Mouse (Mus musculus): ENCODE data around the gene Wdr61. TPM values are rescaled to one million over a fixed set of nuclear protein-coding genes. Genes with fewer than 3 reads are reported as not detected.

Wdr61 gene
- total RNA-seq, 1 experiment, result 88.6 TPM

DNA sequence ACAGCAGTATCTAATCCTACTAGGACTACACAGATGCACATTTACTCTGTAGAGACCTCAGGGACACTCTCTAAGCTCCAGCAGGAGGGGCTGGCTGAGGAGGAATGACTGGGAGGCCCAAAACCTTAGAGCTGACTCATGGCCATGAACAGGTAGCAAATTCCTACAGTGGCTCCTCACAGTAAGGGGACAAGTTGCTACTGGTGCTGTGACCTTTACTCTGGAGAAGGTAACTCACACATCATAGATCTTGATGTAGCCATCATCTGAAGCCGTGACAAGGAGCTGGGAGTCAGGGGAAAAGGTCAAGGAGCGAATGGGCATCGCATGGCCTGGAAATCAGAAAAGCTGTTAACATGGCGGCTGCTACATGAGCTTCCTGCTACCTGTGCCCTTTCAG lies 11.7 kb downstream of the Wdr61 start:
- peaks cover 45% of the 10 kb centered on the region for H3K36me3 ChIP-seq (ENCODE audit: control insufficient read depth, insufficient read depth, low read length, poor library complexity, severe bottlenecking)
- no peak for TF ChIP-seq ZC3H11A (IDR thresholded peaks at IDR 0.05; ENCODE audit: borderline replicate concordance, low read depth, low read length)
- TF ChIP-seq HCFC1 (IDR thresholded peaks at IDR 0.05; ENCODE audit: borderline replicate concordance, insufficient read depth, low read length), result no peak
- TF ChIP-seq CHD2 (IDR thresholded peaks at IDR 0.05; ENCODE audit: low read depth, low read length), result no peak
- TF ChIP-seq MAFK (IDR thresholded peaks at IDR 0.05; ENCODE audit: insufficient read depth, low read depth, low read length), result no peak
- TF ChIP-seq ZNF384 (IDR thresholded peaks at IDR 0.05; ENCODE audit: low read depth, low read length), result no peak
- no peaks in the 10 kb centered on the region for H3K4me1 ChIP-seq (ENCODE audit: control insufficient read depth in 2 of 2, insufficient read depth in 2 of 2, low read length in 2 of 2, poor library complexity in 1 of 2)
- no peak for DNase-seq (ENCODE audit: low read depth, low spot score)
- H3K4me3 ChIP-seq (ENCODE audit: insufficient read depth in 1 of 2, low read depth in 1 of 2, low read length in 2 of 2, poor library complexity in 1 of 2, severe bottlenecking in 1 of 2), result no peak overlapping the region
- H3K27ac ChIP-seq (ENCODE audit: insufficient read depth, low read depth, low read length, poor library complexity, severe bottlenecking), result no peak overlapping the region
- no peak overlapping the region for H3K9ac ChIP-seq (ENCODE audit: insufficient read depth, low read depth, low read length, poor library complexity, severe bottlenecking)
- in situ Hi-C loops (cut with MboI; ENCODE audit: low sequenced_read_pairs in 2 of 2, unreplicated experiment in 2 of 2), result no loop called here
- H3K9me3 ChIP-seq (ENCODE audit: control insufficient read depth, insufficient read depth, low read depth, low read length), result no peaks in the 10 kb centered on the region

DNA sequence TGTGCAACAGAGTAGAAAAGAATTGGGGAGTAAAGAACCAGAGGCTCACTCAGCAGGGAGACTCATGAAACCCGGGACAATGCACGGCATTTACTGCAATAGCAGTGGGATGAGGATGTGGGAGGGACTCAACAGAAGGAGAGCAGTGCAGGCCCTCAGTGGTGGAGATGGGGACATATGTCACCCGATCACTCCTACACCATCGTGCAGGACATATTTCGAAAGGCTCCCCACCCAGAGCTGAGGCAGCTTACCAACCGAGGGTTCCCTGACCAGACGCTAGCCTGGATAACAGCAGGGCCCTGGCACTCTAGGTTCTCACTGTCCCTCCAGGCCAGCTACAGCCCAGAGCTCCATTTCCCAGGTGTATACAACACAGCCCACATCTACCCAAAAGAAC lies 12.2 kb downstream of the Wdr61 start:
- Histone ChIP-seq H3K27ac (ENCODE audit: insufficient read depth, low read depth, low read length, poor library complexity, severe bottlenecking) (no peak overlapping the region), H3K36me3 (ENCODE audit: control insufficient read depth, insufficient read depth, low read length, poor library complexity, severe bottlenecking) (peaks cover 43% of the 10 kb centered on the region)
- TF ChIP-seq MAFK (IDR thresholded peaks at IDR 0.05; ENCODE audit: insufficient read depth, low read depth, low read length) (no peak), HCFC1 (IDR thresholded peaks at IDR 0.05; ENCODE audit: borderline replicate concordance, insufficient read depth, low read length) (no peak), CHD2 (IDR thresholded peaks at IDR 0.05; ENCODE audit: low read depth, low read length) (no peak), ZNF384 (IDR thresholded peaks at IDR 0.05; ENCODE audit: low read depth, low read length) (no peak), ZC3H11A (IDR thresholded peaks at IDR 0.05; ENCODE audit: borderline replicate concordance, low read depth, low read length) (no peak)

DNA sequence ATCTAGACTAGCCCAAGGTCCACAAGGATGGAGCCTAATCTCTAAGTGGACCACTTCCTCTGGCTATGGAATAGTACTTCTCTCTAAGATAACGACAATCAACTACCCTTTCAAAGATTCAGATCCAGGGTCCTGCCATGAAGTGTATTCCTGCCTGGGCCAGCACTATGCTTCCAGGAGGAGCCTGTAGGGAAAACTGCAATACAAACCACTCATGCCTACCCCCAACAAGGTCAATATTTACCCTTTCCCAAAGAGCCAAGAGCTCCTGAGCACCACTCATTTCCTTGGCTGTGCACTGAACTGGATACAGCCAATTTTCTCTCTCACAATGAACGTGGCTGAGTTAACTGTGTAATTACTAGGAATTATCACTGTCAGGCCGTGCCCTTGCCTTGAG lies 16.8 kb downstream of the Wdr61 start:
- H3K27ac ChIP-seq (ENCODE audit: insufficient read depth, low read depth, low read length, poor library complexity, severe bottlenecking), result no peak overlapping the region
- H3K36me3 ChIP-seq (ENCODE audit: control insufficient read depth, insufficient read depth, low read length, poor library complexity, severe bottlenecking), result peaks cover 32% of the 10 kb centered on the region
- no peak for DNase-seq (ENCODE audit: low read depth, low spot score)
- H3K9ac ChIP-seq (ENCODE audit: insufficient read depth, low read depth, low read length, poor library complexity, severe bottlenecking), result no peak overlapping the region
- H3K4me1 ChIP-seq (ENCODE audit: control insufficient read depth in 2 of 2, insufficient read depth in 2 of 2, low read length in 2 of 2, poor library complexity in 1 of 2), result no peaks in the 10 kb centered on the region
- TF ChIP-seq ZC3H11A (IDR thresholded peaks at IDR 0.05; ENCODE audit: borderline replicate concordance, low read depth, low read length), result no peak
- H3K4me3 ChIP-seq (ENCODE audit: insufficient read depth in 1 of 2, low read depth in 1 of 2, low read length in 2 of 2, poor library complexity in 1 of 2, severe bottlenecking in 1 of 2), result no peak overlapping the region
- in situ Hi-C loops (cut with MboI; ENCODE audit: low sequenced_read_pairs in 2 of 2, unreplicated experiment in 2 of 2), result no loop called here
- no peaks in the 10 kb centered on the region for H3K9me3 ChIP-seq (ENCODE audit: control insufficient read depth, insufficient read depth, low read depth, low read length)

More for the DNA sequence above, 12.2 kb downstream of the Wdr61 start:
- Histone ChIP-seq H3K9ac (ENCODE audit: insufficient read depth, low read depth, low read length, poor library complexity, severe bottlenecking) (no peak overlapping the region), H3K9me3 (ENCODE audit: control insufficient read depth, insufficient read depth, low read depth, low read length) (no peaks in the 10 kb centered on the region), H3K4me1 (ENCODE audit: control insufficient read depth in 2 of 2, insufficient read depth in 2 of 2, low read length in 2 of 2, poor library complexity in 1 of 2) (no peaks in the 10 kb centered on the region), H3K4me3 (ENCODE audit: insufficient read depth in 1 of 2, low read depth in 1 of 2, low read length in 2 of 2, poor library complexity in 1 of 2, severe bottlenecking in 1 of 2) (no peak overlapping the region)
- in situ Hi-C loops (cut with MboI; ENCODE audit: low sequenced_read_pairs in 2 of 2, unreplicated experiment in 2 of 2), result no loop called here
- no peak for DNase-seq (ENCODE audit: low read depth, low spot score)

DNA sequence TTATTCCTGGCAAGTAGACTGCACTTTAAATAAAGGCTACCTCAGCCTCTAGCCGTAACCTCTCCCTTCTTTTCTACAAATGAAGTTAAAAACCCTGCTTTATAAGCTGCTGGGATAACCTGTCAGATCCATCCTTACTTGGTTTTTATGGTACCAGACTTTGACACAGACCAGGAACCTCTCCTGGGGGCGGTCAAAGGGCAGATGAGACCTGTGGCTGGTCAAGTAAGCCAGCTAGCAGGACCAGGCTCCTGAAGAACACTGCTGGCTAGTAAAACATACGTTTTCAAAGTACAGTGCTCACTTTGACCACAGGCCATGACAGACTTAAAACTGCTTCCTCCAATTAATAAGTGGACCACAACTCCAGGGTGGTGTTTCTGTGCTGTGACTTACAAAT lies 18.5 kb downstream of the Wdr61 start:
- no peak overlapping the region for H3K9ac ChIP-seq (ENCODE audit: insufficient read depth, low read depth, low read length, poor library complexity, severe bottlenecking)
- DNase-seq (ENCODE audit: low read depth, low spot score), result no peak
- in situ Hi-C loops (cut with MboI; ENCODE audit: low sequenced_read_pairs in 2 of 2, unreplicated experiment in 2 of 2), result no loop called here
- peaks cover 22% of the 10 kb centered on the region for H3K36me3 ChIP-seq (ENCODE audit: control insufficient read depth, insufficient read depth, low read length, poor library complexity, severe bottlenecking)
- no peaks in the 10 kb centered on the region for H3K9me3 ChIP-seq (ENCODE audit: control insufficient read depth, insufficient read depth, low read depth, low read length)
- TF ChIP-seq HCFC1 (IDR thresholded peaks at IDR 0.05; ENCODE audit: borderline replicate concordance, insufficient read depth, low read length) (no peak), CHD2 (IDR thresholded peaks at IDR 0.05; ENCODE audit: low read depth, low read length) (no peak), MAFK (IDR thresholded peaks at IDR 0.05; ENCODE audit: insufficient read depth, low read depth, low read length) (no peak), ZNF384 (IDR thresholded peaks at IDR 0.05; ENCODE audit: low read depth, low read length) (no peak)
- no peaks in the 10 kb centered on the region for H3K4me1 ChIP-seq (ENCODE audit: control insufficient read depth in 2 of 2, insufficient read depth in 2 of 2, low read length in 2 of 2, poor library complexity in 1 of 2)
- H3K27ac ChIP-seq (ENCODE audit: insufficient read depth, low read depth, low read length, poor library complexity, severe bottlenecking), result no peak overlapping the region
- H3K4me3 ChIP-seq (ENCODE audit: insufficient read depth in 1 of 2, low read depth in 1 of 2, low read length in 2 of 2, poor library complexity in 1 of 2, severe bottlenecking in 1 of 2), result no peak overlapping the region

DNA sequence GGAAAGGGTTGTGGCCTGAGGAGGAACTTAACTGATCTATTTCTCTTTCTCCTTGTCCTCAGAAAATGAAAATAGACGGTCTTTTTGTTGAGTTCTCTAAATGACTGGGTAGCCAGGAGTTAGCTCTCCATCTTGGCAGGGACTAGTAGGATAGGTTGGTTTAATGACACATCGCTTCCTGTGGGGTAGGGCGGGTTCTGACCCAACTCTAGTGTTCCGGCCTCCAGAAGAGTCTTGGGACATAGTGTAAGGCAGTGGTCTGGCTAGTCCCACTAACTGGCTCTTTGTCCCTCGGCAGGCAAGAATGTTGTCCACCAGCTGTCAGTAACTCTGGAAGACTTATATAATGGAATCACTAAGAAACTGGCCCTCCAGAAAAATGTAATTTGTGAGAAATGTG lies 26.2 kb downstream of the Wdr61 start:
- no peak overlapping the region for H3K9ac ChIP-seq (ENCODE audit: insufficient read depth, low read depth, low read length, poor library complexity, severe bottlenecking)
- H3K4me3 ChIP-seq (ENCODE audit: insufficient read depth in 1 of 2, low read depth in 1 of 2, low read length in 2 of 2, poor library complexity in 1 of 2, severe bottlenecking in 1 of 2), result no peak overlapping the region
- no peak overlapping the region for H3K27ac ChIP-seq (ENCODE audit: insufficient read depth, low read depth, low read length, poor library complexity, severe bottlenecking)
- H3K4me1 ChIP-seq (ENCODE audit: control insufficient read depth in 2 of 2, insufficient read depth in 2 of 2, low read length in 2 of 2, poor library complexity in 1 of 2), result no peaks in the 10 kb centered on the region
- no peak for DNase-seq (ENCODE audit: low read depth, low spot score)
- no peak for TF ChIP-seq MAFK (IDR thresholded peaks at IDR 0.05; ENCODE audit: insufficient read depth, low read depth, low read length)
- TF ChIP-seq ZC3H11A (IDR thresholded peaks at IDR 0.05; ENCODE audit: borderline replicate concordance, low read depth, low read length), result no peak
- TF ChIP-seq ZNF384 (IDR thresholded peaks at IDR 0.05; ENCODE audit: low read depth, low read length), result no peak
- no peak for TF ChIP-seq HCFC1 (IDR thresholded peaks at IDR 0.05; ENCODE audit: borderline replicate concordance, insufficient read depth, low read length)
- TF ChIP-seq CHD2 (IDR thresholded peaks at IDR 0.05; ENCODE audit: low read depth, low read length), result no peak
- no peaks in the 10 kb centered on the region for H3K9me3 ChIP-seq (ENCODE audit: control insufficient read depth, insufficient read depth, low read depth, low read length)
- H3K36me3 ChIP-seq (ENCODE audit: control insufficient read depth, insufficient read depth, low read length, poor library complexity, severe bottlenecking), result no peaks in the 10 kb centered on the region
- in situ Hi-C loops (cut with MboI; ENCODE audit: low sequenced_read_pairs in 2 of 2, unreplicated experiment in 2 of 2), result no loop called here

All from ES-E14 (cell line).